Comparison of ENCODE assay signal across 7 mouse cellular contexts in genomic region chr2:128686921-128687557, GRCm38 (mm10). TPM values are rescaled to one million over a fixed set of nuclear protein-coding genes. Genes with fewer than 3 reads are reported as not detected.
DNase-seq lines count a peak whose midpoint lies in the region; ATAC-seq lines count a peak whose summit lies in the region.

Anapc1 (minus strand) TSS chr2:128687391.

- H3K36me3 ChIP-seq in embryonic facial prominence, embryonic 11.5 days (replicated peaks; ENCODE audit: control insufficient read depth, insufficient read depth, low read depth, low read length): peaks cover 2% of the 10 kb centered on the region; the same call in 1 of the 2 replicates
- peaks cover 6% of the 10 kb centered on the region; the same call in 1 of the 2 replicates for H3K36me3 ChIP-seq in limb, embryonic 11.5 days (ENCODE audit: control insufficient read depth, insufficient read depth, low read length)
- H3K36me3 ChIP-seq in midbrain, embryonic 14.5 days (ENCODE audit: control insufficient read depth, insufficient read depth, low read length): peaks cover 14% of the 10 kb centered on the region

- WGBS in embryonic facial prominence, embryonic 11.5 days: under 1% methylated on average over 58 of the region's 58 CpGs
- under 1% methylated on average over 58 of the region's 58 CpGs for WGBS in limb, embryonic 11.5 days
- WGBS in midbrain, embryonic 14.5 days: under 1% methylated on average over 58 of the region's 58 CpGs

- H3K4me3 ChIP-seq in embryonic facial prominence, embryonic 11.5 days (ENCODE audit: low read depth, low read length): peak within 1 kb of the TSS; percentile 90
- peak within 1 kb of the TSS; percentile 90 for H3K4me3 ChIP-seq in limb, embryonic 11.5 days (ENCODE audit: low read depth, low read length)
- H3K4me3 ChIP-seq in midbrain, embryonic 14.5 days (replicated peaks; ENCODE audit: low read depth, low read length): peak within 1 kb of the TSS; percentile 92

- H3K9me3 ChIP-seq in embryonic facial prominence, embryonic 11.5 days (replicated peaks; ENCODE audit: control insufficient read depth, low read length): no peaks in the 10 kb centered on the region
- no peaks in the 10 kb centered on the region for H3K9me3 ChIP-seq in limb, embryonic 11.5 days (ENCODE audit: control insufficient read depth, low read length)
- H3K9me3 ChIP-seq in midbrain, embryonic 14.5 days (ENCODE audit: control insufficient read depth, low read length): no peaks in the 10 kb centered on the region

- no peaks in the 10 kb centered on the region for H3K27me3 ChIP-seq in embryonic facial prominence, embryonic 11.5 days (ENCODE audit: control insufficient read depth, insufficient read depth, low read length)
- H3K27me3 ChIP-seq in limb, embryonic 11.5 days (ENCODE audit: control insufficient read depth, insufficient read depth, low read length): no peaks in the 10 kb centered on the region
- no peaks in the 10 kb centered on the region for H3K27me3 ChIP-seq in midbrain, embryonic 14.5 days (ENCODE audit: control insufficient read depth, insufficient read depth, low read length)

- peak within 1 kb of the TSS; percentile 55 for H3K4me2 ChIP-seq in embryonic facial prominence, embryonic 11.5 days (ENCODE audit: low read depth, low read length)
- peak within 1 kb of the TSS; percentile 49 for H3K4me2 ChIP-seq in limb, embryonic 11.5 days (ENCODE audit: low read depth, severe bottlenecking)
- H3K4me2 ChIP-seq in midbrain, embryonic 14.5 days (ENCODE audit: low read length): peak within 1 kb of the TSS; percentile 64

- H3K4me1 ChIP-seq in embryonic facial prominence, embryonic 11.5 days (ENCODE audit: control insufficient read depth, insufficient read depth, low read length): no peaks in the 10 kb centered on the region
- peaks cover 6% of the 10 kb centered on the region for H3K4me1 ChIP-seq in limb, embryonic 11.5 days (ENCODE audit: control insufficient read depth, insufficient read depth, low read length)
- peaks cover 20% of the 10 kb centered on the region for H3K4me1 ChIP-seq in midbrain, embryonic 14.5 days (ENCODE audit: control insufficient read depth, insufficient read depth, low read length)

- ATAC-seq in embryonic facial prominence, embryonic 11.5 days (replicated peaks; ENCODE audit: insufficient number of reproducible peaks, low FRiP score, low TSS enrichment, low read depth): peak; percentile 96
- ATAC-seq in limb, embryonic 11.5 days (ENCODE audit: insufficient number of reproducible peaks, low FRiP score, low TSS enrichment, low read depth): peak; percentile 96
- peak; percentile 98 for ATAC-seq in midbrain, embryonic 14.5 days (ENCODE audit: low FRiP score, low TSS enrichment)

- peak within 1 kb of the TSS; percentile 60 for H3K27ac ChIP-seq in embryonic facial prominence, embryonic 11.5 days (replicated peaks; ENCODE audit: low read depth, low read length)
- H3K27ac ChIP-seq in limb, embryonic 11.5 days (replicated peaks; ENCODE audit: low read depth, low read length): peak within 1 kb of the TSS; percentile 84
- peak within 1 kb of the TSS; percentile 86 for H3K27ac ChIP-seq in midbrain, embryonic 14.5 days (replicated peaks; ENCODE audit: low read depth, low read length)

- H3K9ac ChIP-seq in embryonic facial prominence, embryonic 11.5 days (replicated peaks; ENCODE audit: low read length): peak within 1 kb of the TSS; percentile 97
- peak within 1 kb of the TSS; percentile 99 for H3K9ac ChIP-seq in limb, embryonic 11.5 days (ENCODE audit: low read length)
- H3K9ac ChIP-seq in midbrain, embryonic 14.5 days (replicated peaks; ENCODE audit: low read length): peak within 1 kb of the TSS; percentile 87

- peak; percentile 95 for DNase-seq in adrenal gland, postnatal 14 days
- peak; percentile 93 for DNase-seq in embryonic facial prominence, embryonic 11.5 days (ENCODE audit: low spot score)
- DNase-seq in heart, adult 11 months: peak; percentile 99
- peak; percentile 89 for DNase-seq in kidney, adult 18-20 months
- peak; percentile 91 for DNase-seq in limb, embryonic 11.5 days (ENCODE audit: low spot score)
- DNase-seq in midbrain, embryonic 14.5 days: peak; percentile 96
- peak; percentile 72 to 78 for DNase-seq in spleen, adult 18-20 months

RNA-seq across cellular contexts. Expression of gene Anapc1, which starts in this region (rescaled TPM):
- total RNA-seq in adrenal gland, postnatal 14 days (2021): 75.0 and 76.9 TPM in 2 replicates
- 90.4 and 90.7 TPM in 2 replicates for polyA plus RNA-seq in embryonic facial prominence, embryonic 11.5 days (2014; fragmentation: Nextera tagmentation; extraction: Ambion mirVana)
- polyA plus RNA-seq in limb, embryonic 11.5 days (2014; fragmentation: Nextera tagmentation; extraction: Ambion mirVana): 99.7 and 103 TPM in 2 replicates
- 51.8 and 61.5 TPM in 2 replicates for polyA plus RNA-seq in midbrain, embryonic 14.5 days (2014; fragmentation: Nextera tagmentation; extraction: Ambion mirVana)

Comparison
In these comparisons a context has a peak if more than half of its experiments do, and no peak if none do; other contexts are left out.
1. Peak in every context shown above with its lines: DNase-seq, ATAC-seq, H3K4me3 ChIP-seq and H3K27ac ChIP-seq.